Mouse (Mus musculus) heart, embryonic 15.5 days (tissue): ENCODE results near the gene Smg5. TPM values are rescaled to one million over a fixed set of nuclear protein-coding genes. Genes with fewer than 3 reads are reported as not detected.
A peak's percentile ranks its signal among the peaks of the same experiment; 100 is the strongest.
"Not testable (repeated sequence)": the region's sequence is repeated elsewhere in the genome, so short reads cannot be mapped to it uniquely, and the experiment has no call there.

Experiments
- ATAC-seq: fragments of 200-750 bp; cut with Nextera tagmentation; replicated peaks from 2 replicates; pipeline ENCODE4 v1.8.0; 2017; ENCODE audit warnings: low read depth, moderate TSS enrichment; ENCODE audit not compliant: insufficient number of reproducible peaks, insufficient read depth, low FRiP score
- H3K27ac ChIP-seq: fragments of 300-500 bp; sonication (generic); 2 replicates; pipeline ENCODE4 v1.5.1; 2015; ENCODE audit warnings: mild to moderate bottlenecking, inconsistent platforms
- H3K27me3 ChIP-seq: fragments of 300-500 bp; sonication (generic); 2 replicates; pipeline ENCODE4 v1.6.1; 2015; ENCODE audit warnings: inconsistent platforms
- H3K36me3 ChIP-seq: fragments of 300-500 bp; sonication (generic); 2 replicates; pipeline ENCODE4 v1.6.1; 2015; ENCODE audit warnings: mild to moderate bottlenecking, inconsistent platforms
- H3K4me1 ChIP-seq: fragments of 300-500 bp; sonication (generic); replicated peaks from 2 replicates; pipeline ENCODE4 v1.6.1; 2015; ENCODE audit warnings: inconsistent platforms
- H3K4me2 ChIP-seq: fragments of 300-500 bp; sonication (generic); 2 replicates; pipeline ENCODE4 v1.6.1; 2015; ENCODE audit warnings: inconsistent platforms, mild to moderate bottlenecking, moderate library complexity
- H3K4me3 ChIP-seq: fragments of 300-500 bp; sonication (generic); 2 replicates; pipeline ENCODE4 v1.5.1; 2015; ENCODE audit warnings: mild to moderate bottlenecking, inconsistent platforms
- H3K9ac ChIP-seq: fragments of 300-500 bp; sonication (generic); 2 replicates; pipeline ENCODE4 v1.6.1; 2015; ENCODE audit warnings: mild to moderate bottlenecking, inconsistent platforms
- H3K9me3 ChIP-seq: fragments of 300-500 bp; sonication (generic); replicated peaks from 2 replicates; pipeline ENCODE4 v1.6.1; 2016; ENCODE audit warnings: inconsistent platforms
- WGBS: fragments of 180-500 bp; shearing (Covaris S2); methylation state at CpG from one replicate; pipeline ENCODE4 v1.1.7; 2015; ENCODE audit warnings: mixed read lengths; 5-methylcytosine and 5-hydroxymethylcytosine counted together
- polyA plus RNA-seq: library from polyadenylated mRNA; unstranded; fragments of >200 nt; fragmentation: Nextera tagmentation; extraction: Ambion mirVana; gene quantifications from 2 replicates; pipeline ENCODE4 v1.2.1, GENCODE M21; 2015

The Smg5 gene
- polyA plus RNA-seq, 1 experiment from 2014 or later = 41.1 TPM

- no peak overlapping the region for H3K4me3 ChIP-seq
- H3K36me3 ChIP-seq = peaks cover 77% of the 10 kb centered on the region
- no peak overlapping the region for H3K4me2 ChIP-seq
- no peaks in the 10 kb centered on the region for H3K9me3 ChIP-seq
- no peak for ATAC-seq
- peak overlapping the region; percentile 56 for H3K27ac ChIP-seq
- 46% methylated on average over 5 of the region's 5 CpGs for WGBS
- H3K4me1 ChIP-seq = peaks cover 43% of the 10 kb centered on the region
- peak overlapping the region; percentile 14; the same call in 1 of the 2 replicates for H3K9ac ChIP-seq
- peaks cover 3% of the 10 kb centered on the region for H3K27me3 ChIP-seq
These were observed 23.5 kb downstream of the Smg5 start for GRCm38 (mm10) chr3:88359584-88359983.

- H3K9ac ChIP-seq = peak overlapping the region; percentile 28; the same call in 1 of the 2 replicates
- no peak for ATAC-seq
- no peak overlapping the region for H3K4me3 ChIP-seq
- H3K36me3 ChIP-seq = peaks cover 73% of the 10 kb centered on the region
- 68% methylated on average over 3 of the region's 3 CpGs for WGBS
- H3K9me3 ChIP-seq = no peaks in the 10 kb centered on the region
- peak overlapping the region; percentile 56 for H3K27ac ChIP-seq
- peaks cover 47% of the 10 kb centered on the region for H3K4me1 ChIP-seq
- H3K4me2 ChIP-seq = no peak overlapping the region
- peaks cover 8% of the 10 kb centered on the region for H3K27me3 ChIP-seq
These were observed 23.9 kb downstream of the Smg5 start for GRCm38 (mm10) chr3:88359989-88360388.

GRCm38 (mm10) chr3:88361096-88361495 is 25.0 kb downstream of the Smg5 start:
- no peak for ATAC-seq
- H3K9ac ChIP-seq = no peak overlapping the region
- 0 out of 2 replicates have a peak overlapping the region, but pooled peaks have one; percentile 56 for H3K27ac ChIP-seq
- H3K27me3 ChIP-seq = peaks cover 19% of the 10 kb centered on the region
- WGBS = 69% methylated on average over 6 of the region's 6 CpGs
- peaks cover 49% of the 10 kb centered on the region for H3K4me1 ChIP-seq
- H3K36me3 ChIP-seq = peaks cover 62% of the 10 kb centered on the region
- H3K4me2 ChIP-seq = no peak overlapping the region
- no peak overlapping the region for H3K4me3 ChIP-seq
- H3K9me3 ChIP-seq = no peaks in the 10 kb centered on the region

- H3K4me3 ChIP-seq = no peak overlapping the region
- WGBS = 89% methylated on average over 2 of the region's 2 CpGs
- ATAC-seq = no peak; the same call in 1 of the 2 replicates
- H3K36me3 ChIP-seq = peaks cover 55% of the 10 kb centered on the region
- H3K9me3 ChIP-seq = no peaks in the 10 kb centered on the region
- H3K27me3 ChIP-seq = peaks cover 23% of the 10 kb centered on the region
- H3K4me1 ChIP-seq = peaks cover 49% of the 10 kb centered on the region
- H3K4me2 ChIP-seq = no peak overlapping the region
- no peak overlapping the region for H3K9ac ChIP-seq
- no peak overlapping the region for H3K27ac ChIP-seq
These were observed 25.7 kb downstream of the Smg5 start for GRCm38 (mm10) chr3:88361612-88362313.

GRCm38 (mm10) chr3:88363700-88364099 is 27.6 kb downstream of the Smg5 start:
- no peak overlapping the region for H3K9ac ChIP-seq
- peaks cover 36% of the 10 kb centered on the region for H3K36me3 ChIP-seq
- H3K27ac ChIP-seq = peak overlapping the region; percentile 20; the same call in 1 of the 2 replicates
- no peak overlapping the region for H3K4me3 ChIP-seq
- no peaks in the 10 kb centered on the region for H3K9me3 ChIP-seq
- H3K4me2 ChIP-seq = no peak overlapping the region
- WGBS = 35% methylated on average over 4 of the region's 4 CpGs
- no peak for ATAC-seq
- H3K27me3 ChIP-seq = peaks cover 23% of the 10 kb centered on the region
- peaks cover 52% of the 10 kb centered on the region for H3K4me1 ChIP-seq

- Histone ChIP-seq H3K27ac (peak within 1 kb of the TSS; percentile 20; the same call in 1 of the 2 replicates), H3K4me1 (peaks cover 47% of the 10 kb centered on the region), H3K4me2 (peak within 1 kb of the TSS; percentile 59), H3K36me3 (peaks cover 30% of the 10 kb centered on the region), H3K9me3 (no peaks in the 10 kb centered on the region), H3K9ac (no peak within 1 kb of the TSS), H3K4me3 (peak within 1 kb of the TSS; percentile 32), H3K27me3 (peaks cover 23% of the 10 kb centered on the region)
- WGBS = 4% methylated on average over 16 of the region's 16 CpGs
- peak; percentile 39; the same call in 1 of the 2 replicates for ATAC-seq
These were observed 28.3 kb downstream of the Smg5 start, which contains the start of gene Paqr6 for GRCm38 (mm10) chr3:88364337-88364736. TSS of gene Paqr6 (plus strand) at chr3:88364584.

GRCm38 (mm10) chr3:88365705-88366361 is 29.8 kb downstream of the Smg5 start:
- WGBS = 33% methylated on average over 34 of the region's 34 CpGs
- H3K27ac ChIP-seq = no peak overlapping the region
- no peak overlapping the region for H3K9ac ChIP-seq
- H3K9me3 ChIP-seq = no peaks in the 10 kb centered on the region
- no peak overlapping the region for H3K4me2 ChIP-seq
- H3K27me3 ChIP-seq = peaks cover 23% of the 10 kb centered on the region
- peaks cover 33% of the 10 kb centered on the region for H3K4me1 ChIP-seq
- H3K4me3 ChIP-seq = no peak overlapping the region
- peaks cover 15% of the 10 kb centered on the region for H3K36me3 ChIP-seq
- ATAC-seq = no peak

- Histone ChIP-seq H3K4me1 (peaks cover 24% of the 10 kb centered on the region), H3K4me3 (0 out of 2 replicates have a peak overlapping the region, but pooled peaks have one; percentile 28), H3K4me2 (peak overlapping the region; percentile 56), H3K27me3 (peaks cover 23% of the 10 kb centered on the region)
- H3K36me3 ChIP-seq, H3K9ac ChIP-seq, H3K9me3 ChIP-seq, H3K27ac ChIP-seq: not testable (repeated sequence)
- 9% methylated on average over 19 of the region's 22 CpGs for WGBS
- peak; percentile 29; the same call in 1 of the 2 replicates for ATAC-seq
These were observed 30.9 kb downstream of the Smg5 start for GRCm38 (mm10) chr3:88366830-88367428.

- Histone ChIP-seq H3K27me3 (peaks cover 23% of the 10 kb centered on the region), H3K4me2 (peak overlapping the region; percentile 56), H3K4me1 (peaks cover 23% of the 10 kb centered on the region)
- WGBS = 57% methylated on average over 3 of the region's 7 CpGs
- not testable (repeated sequence) for H3K4me3 ChIP-seq, H3K27ac ChIP-seq, H3K36me3 ChIP-seq, ATAC-seq, H3K9me3 ChIP-seq, H3K9ac ChIP-seq
These were observed 31.5 kb downstream of the Smg5 start for GRCm38 (mm10) chr3:88367517-88367916.

- not testable (repeated sequence) for H3K27ac ChIP-seq, H3K9ac ChIP-seq, H3K4me3 ChIP-seq, H3K9me3 ChIP-seq, H3K36me3 ChIP-seq, ATAC-seq, H3K4me2 ChIP-seq
- H3K4me1 ChIP-seq = peaks cover 22% of the 10 kb centered on the region
- 48% methylated on average over 7 of the region's 7 CpGs for WGBS
- H3K27me3 ChIP-seq = peaks cover 23% of the 10 kb centered on the region
These were observed 32.5 kb downstream of the Smg5 start for GRCm38 (mm10) chr3:88368511-88368910.

GRCm38 (mm10) chr3:88372643-88373042 is 36.6 kb downstream of the Smg5 start, which contains the start of gene Bglap3:
TSS of gene Bglap3 (minus strand) at chr3:88372743.
- ATAC-seq, H3K4me3 ChIP-seq, H3K9ac ChIP-seq, H3K36me3 ChIP-seq, H3K9me3 ChIP-seq, H3K4me1 ChIP-seq, H3K27ac ChIP-seq, H3K4me2 ChIP-seq, H3K27me3 ChIP-seq: not testable (repeated sequence)
- 88% methylated on average over 9 of the region's 9 CpGs for WGBS
